Mouse (Mus musculus): ENCODE results near the gene Rap1a.
A peak's percentile ranks its signal among the peaks of the same experiment; 100 is the strongest.

Gene Rap1a

GRCm38 (mm10) chr3:105758098-105758497 is 43.0 kb downstream of the Rap1a start:
- no peak for DNase-seq

DNA sequence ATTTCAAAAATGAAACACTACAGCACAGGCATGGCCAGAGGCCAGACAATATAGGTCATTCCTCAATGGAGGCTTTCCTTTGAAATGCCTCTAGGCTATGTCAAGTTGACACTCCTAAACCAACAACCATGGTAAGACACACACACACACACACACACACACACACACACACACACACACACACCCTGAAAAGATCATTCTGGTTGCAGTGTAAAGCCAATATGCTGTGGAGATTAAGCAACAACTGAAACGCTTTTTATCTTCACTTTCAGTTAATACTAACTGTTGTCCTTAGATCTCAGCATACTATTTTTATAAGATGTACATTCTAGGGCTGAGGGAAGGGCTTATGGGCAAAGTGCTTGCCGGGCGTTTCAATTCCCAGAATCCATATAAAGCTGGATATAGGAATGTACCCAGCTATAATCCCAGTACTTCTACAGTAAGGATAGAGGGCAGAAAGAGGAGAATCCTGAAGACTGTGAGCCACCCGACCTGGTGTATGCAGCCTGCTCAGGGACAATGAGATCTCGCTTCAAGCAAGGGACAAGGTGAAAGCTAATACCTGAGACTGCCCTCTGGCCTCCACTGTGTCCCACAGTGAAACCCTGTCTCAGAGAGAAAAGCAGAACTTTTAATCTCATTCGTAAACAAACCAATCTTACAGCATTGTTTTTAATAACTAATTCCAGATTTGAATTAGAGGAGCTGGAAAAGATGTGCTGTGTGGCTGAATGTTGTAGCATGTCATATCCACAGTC is 43.6 kb downstream of the Rap1a start:
- no peak for DNase-seq

GRCm38 (mm10) chr3:105756505-105756904 is 44.6 kb downstream of the Rap1a start:
- no peak for DNase-seq

GRCm38 (mm10) chr3:105755123-105755522 is 46.0 kb downstream of the Rap1a start:
- DNase-seq, result no peak

- no peak for DNase-seq
Observed at GRCm38 (mm10) chr3:105754184-105754583, 47.0 kb downstream of the Rap1a start.

DNA sequence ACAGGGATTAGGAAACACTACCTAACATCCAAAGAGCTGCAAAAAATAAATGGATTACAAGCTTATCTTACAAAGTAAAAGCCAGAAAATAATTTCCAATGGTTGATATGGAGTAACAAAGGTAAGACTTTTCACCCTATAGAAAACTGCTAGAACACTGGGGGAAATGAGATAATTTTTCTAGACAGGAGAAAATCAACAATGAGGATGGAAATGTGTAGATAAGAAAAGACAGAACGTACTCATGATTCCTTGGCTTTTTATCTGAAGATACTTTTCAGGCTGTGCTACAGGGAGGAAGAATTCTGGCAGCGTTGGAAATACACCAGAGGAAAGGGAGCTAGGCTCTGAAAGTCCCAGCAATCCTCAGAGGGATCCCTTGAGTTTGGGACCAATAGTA is 50.3 kb downstream of the Rap1a start:
- no peak for DNase-seq

DNA sequence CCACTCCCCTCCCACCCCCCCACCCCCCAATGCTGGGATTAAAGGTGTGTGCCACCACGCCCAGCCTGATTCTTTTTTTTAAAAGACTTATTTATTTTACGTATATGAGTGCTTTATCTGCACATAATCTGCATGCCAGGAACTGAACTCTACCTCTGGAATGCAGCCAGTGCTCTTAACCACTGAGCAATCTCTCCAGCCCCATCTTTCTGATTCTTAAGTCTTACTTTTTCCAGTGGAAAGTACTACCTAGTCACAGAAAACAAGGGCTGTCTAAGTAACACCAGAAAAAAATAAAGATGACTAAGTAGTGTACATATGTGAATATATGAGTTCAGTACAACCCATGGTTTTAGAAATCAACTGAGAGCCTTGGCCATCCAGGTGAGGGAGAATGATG is 54.6 kb downstream of the Rap1a start:
- DNase-seq, result no peak

DNA sequence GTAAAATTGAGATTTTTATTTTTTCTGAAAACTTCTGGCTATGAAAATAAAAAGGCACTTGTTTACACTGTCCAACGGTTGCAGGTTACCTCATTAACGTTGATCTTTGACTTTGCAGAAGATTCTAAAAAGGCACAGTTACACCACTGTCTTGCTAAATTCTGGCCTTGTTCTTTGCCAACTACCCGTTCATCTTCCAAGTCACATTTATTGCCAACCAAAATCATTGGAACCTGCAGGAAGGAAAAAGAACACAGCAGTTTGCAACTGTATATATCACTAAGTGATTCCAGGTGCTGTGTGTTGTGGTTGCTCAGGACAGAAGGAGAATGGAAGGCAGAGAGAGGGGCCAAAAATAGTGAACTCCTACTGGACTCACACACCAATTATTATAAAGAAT is 63.5 kb downstream of the Rap1a start:
- no peak for DNase-seq

DNA sequence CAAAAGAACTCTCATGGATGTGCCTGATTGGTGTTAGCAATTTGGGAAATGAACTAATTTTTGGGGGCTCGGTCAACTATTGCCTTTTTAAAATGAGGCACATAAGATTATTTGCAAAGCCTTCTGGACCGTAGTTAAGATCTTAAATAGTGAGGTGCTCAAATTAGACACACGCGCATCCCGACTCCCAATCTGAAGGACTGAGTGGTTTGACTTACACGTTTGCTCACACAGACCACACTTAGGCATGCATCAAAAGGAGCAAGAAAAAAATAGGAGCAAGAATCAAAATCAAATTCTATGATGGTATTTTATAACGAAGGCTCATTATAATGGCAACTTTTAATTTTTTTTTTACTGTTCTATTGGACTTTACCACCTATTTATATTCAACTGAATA is 64.1 kb downstream of the Rap1a start:
- no peak for DNase-seq

GRCm38 (mm10) chr3:105736148-105736547 is 65.0 kb downstream of the Rap1a start:
- no peak for DNase-seq

DNA sequence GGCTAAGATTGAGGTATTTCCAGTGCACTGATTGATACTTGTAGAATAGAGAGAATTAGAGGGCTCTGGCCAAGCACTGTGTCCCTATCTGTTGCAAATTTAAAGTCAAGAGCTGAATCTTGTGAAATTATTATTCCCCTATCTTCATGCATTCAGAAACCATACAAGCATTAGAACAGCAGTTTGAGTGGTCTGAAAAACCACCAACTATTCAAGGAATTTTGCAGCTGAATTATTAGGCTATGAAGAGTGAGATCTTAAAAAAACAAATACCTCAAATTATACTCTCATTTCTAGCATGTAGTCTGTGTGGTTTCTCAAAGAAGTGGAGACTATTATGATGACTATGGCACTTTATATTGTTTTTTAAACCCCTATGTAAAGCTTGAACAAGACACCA is 65.9 kb downstream of the Rap1a start:
- no peak for DNase-seq

DNA sequence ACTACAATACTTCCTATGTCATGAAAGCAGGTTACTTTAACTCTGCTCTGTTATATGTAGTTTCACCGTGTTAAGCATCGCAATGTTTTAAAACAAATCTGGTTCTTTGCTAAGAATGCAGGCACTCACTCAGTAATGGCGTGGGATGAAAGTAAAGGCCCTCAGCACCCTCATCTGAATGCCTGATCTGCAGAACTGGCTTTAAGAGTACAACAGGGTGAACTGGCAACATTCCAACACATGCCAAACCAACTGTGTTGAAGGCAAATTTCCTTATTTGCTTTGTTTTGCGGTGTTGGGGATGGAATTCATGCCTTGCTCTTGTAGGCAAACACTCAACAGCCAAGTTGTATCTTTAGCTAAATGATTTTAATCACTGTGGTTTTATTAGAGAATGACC is 67.6 kb downstream of the Rap1a start:
- no peak for DNase-seq

DNA sequence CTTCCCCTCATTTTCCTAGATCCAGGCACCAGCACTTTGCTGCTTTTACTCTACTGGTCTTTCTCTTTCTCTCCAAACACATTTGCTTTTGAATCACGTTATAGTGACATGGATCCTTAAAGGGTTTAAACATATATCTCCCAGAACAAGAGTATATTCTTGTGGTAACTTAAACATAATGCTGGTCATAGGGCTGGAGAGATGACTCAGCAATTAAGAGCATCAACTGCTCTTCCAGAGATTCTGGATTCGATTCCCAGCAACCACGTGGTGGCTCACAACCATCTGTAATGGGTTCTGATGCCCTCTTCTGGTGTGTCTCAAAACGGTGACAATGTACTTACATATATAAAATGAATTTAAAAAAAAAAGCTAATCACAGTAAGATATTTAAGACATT is 68.8 kb downstream of the Rap1a start:
- DNase-seq, result no peak

GRCm38 (mm10) chr3:105726037-105726436 is 75.1 kb downstream of the Rap1a start:
- no peak for DNase-seq

DNA sequence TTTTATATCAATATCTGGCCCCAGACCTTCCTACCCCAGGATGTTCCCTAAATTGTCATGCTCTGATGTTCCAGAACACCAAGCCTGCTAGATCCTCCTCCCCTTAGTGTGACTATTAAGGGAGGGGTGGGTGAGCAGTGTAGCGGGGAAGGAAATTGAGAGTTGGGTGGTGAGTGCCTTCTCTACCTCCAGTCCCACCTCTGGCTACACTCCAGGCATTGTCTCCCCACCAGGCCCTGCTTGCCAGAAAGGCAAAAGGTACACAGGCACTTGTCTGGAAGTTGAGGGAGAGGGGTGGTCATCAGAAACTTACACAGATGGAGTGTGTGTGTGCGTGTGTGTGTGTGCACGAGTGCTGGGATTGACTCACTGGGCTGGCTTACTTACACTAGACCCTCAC is 78.6 kb downstream of the Rap1a start:
- no peak for DNase-seq

GRCm38 (mm10) chr3:105721681-105722201 is 79.4 kb downstream of the Rap1a start:
- no peak for DNase-seq

- DNase-seq, result no peak
Observed at GRCm38 (mm10) chr3:105720514-105720913, 80.6 kb downstream of the Rap1a start.

DNA sequence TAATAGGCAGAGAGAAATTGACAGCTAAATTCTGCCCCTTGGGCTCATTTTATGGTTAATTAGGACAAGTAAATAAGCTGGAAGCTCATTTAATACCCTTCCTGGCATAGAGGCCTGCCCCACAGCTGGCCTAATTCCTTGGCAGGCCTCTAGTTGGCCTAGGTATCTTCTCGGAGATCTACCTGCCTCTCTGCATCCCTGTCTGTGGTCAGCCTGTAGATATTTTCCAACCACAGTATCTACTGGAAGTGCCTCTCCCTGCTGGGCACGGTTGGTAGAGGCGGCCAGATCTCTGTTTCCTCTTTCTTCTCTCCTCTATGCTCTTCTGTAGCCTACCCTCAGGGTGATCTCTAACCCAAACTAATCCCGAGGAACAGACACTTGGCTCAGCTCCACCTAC is 81.2 kb downstream of the Rap1a start:
- DNase-seq, result no peak

DNA sequence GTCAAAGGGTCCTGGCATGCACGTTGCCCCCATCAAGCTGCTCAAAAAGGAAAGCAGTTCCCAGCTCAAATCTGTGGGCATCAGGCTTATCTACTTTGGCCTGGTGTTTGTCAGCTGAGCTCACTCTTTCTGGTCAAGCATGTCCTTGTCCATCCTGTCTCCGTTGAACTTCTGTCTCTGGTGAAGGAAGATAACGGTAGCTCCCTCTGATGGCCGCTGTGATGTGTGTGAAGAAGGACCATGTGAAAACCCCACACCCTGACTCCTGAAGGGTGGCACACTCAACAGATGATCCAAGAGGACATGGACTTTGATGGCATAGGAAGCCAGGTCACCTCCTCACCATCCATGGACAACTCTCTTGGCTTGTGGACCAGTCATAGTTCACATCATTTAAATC is 82.4 kb downstream of the Rap1a start:
- no peak for DNase-seq

GRCm38 (mm10) chr3:105717856-105718555 is 83.1 kb downstream of the Rap1a start:
- no peak for DNase-seq

GRCm38 (mm10) chr3:105716353-105717000 is 84.7 kb downstream of the Rap1a start:
- DNase-seq, result peak; percentile 57

DNA sequence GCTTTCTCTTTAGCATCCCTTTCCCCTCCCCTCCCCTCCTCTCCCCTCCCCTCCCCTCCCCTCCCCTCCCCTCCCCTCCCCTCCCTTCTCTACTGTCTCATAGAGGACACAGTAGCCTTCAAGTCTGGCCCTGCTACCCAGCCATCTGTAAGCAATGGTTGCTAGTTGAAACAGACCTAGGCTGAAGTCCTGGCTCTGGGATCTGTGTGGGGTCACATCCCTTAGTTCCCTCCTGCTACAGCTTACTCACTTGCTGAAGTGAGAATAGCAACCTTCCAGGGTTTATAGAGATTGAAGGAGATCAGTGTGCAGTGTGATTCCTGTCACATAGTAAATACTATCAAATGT is 86.3 kb downstream of the Rap1a start:
- no peak for DNase-seq

GRCm38 (mm10) chr3:105714091-105714819 is 86.9 kb downstream of the Rap1a start:
- no peak for DNase-seq
